Mouse (Mus musculus): Measurements from ENCODE around the gene Glt28d2.

GRCm38 (mm10) chr3:85829047-85829446 is 58.3 kb downstream of the Glt28d2 start:
- TF ChIP-seq EP300 (IDR thresholded peaks at IDR 0.05) (no peak), CTCF (IDR thresholded peaks at IDR 0.05) (no peak)

Data from lung, postnatal 0 days (tissue).